In genomic region chr6:124471121-124471520, GRCm38 (mm10) we compare ENCODE assay signal across 18 mouse cellular contexts. TPM values are rescaled to one million over a fixed set of nuclear protein-coding genes. Genes with fewer than 3 reads are reported as not detected.
"Had no signal": no experiment of that assay in that cellular context is flagged by ENCODE, and none has a peak within 500 bp of the region (broad histone marks: within the 10 kb centered on the region; RNA-seq: fewer than 3 reads in every experiment).

No protein-coding gene starts in this region.

- H3K27ac ChIP-seq: intestine, embryonic 15.5 days; kidney, embryonic 15.5 days; limb, embryonic 13.5 days; lung, embryonic 15.5 days; macrophage; midbrain, embryonic 12.5 days; neural tube, embryonic 13.5 days had no signal

- H3K9me3 ChIP-seq: intestine, embryonic 15.5 days; kidney, embryonic 15.5 days; limb, embryonic 13.5 days; lung, embryonic 15.5 days; midbrain, embryonic 12.5 days; neural tube, embryonic 13.5 days had no signal

- H3K9ac ChIP-seq: intestine, embryonic 15.5 days; kidney, embryonic 15.5 days; limb, embryonic 13.5 days; liver, embryonic 14.5 days; lung, embryonic 15.5 days; midbrain, embryonic 12.5 days; neural tube, embryonic 13.5 days had no signal

- H3K36me3 ChIP-seq: intestine, embryonic 15.5 days; kidney, embryonic 15.5 days; limb, embryonic 13.5 days; lung, embryonic 15.5 days; midbrain, embryonic 12.5 days; neural tube, embryonic 13.5 days had no signal

- H3K4me1 ChIP-seq: intestine, embryonic 15.5 days; kidney, embryonic 15.5 days; limb, embryonic 13.5 days; lung, embryonic 15.5 days; midbrain, embryonic 12.5 days; neural tube, embryonic 13.5 days had no signal

- ATAC-seq: intestine, embryonic 15.5 days; midbrain, embryonic 16.5 days had no signal

- H3K4me2 ChIP-seq: intestine, embryonic 15.5 days; kidney, embryonic 15.5 days; limb, embryonic 13.5 days; lung, embryonic 15.5 days; midbrain, embryonic 12.5 days; neural tube, embryonic 13.5 days had no signal

- H3K27me3 ChIP-seq: intestine, embryonic 15.5 days; kidney, embryonic 15.5 days; limb, embryonic 13.5 days; lung, embryonic 15.5 days; midbrain, embryonic 12.5 days; neural tube, embryonic 13.5 days had no signal

- DNase-seq: kidney, adult 2 months; kidney, postnatal 14 days; left cerebral cortex, postnatal 4 days; lung, postnatal 14 days; retina, postnatal 1 day; right cerebral cortex, postnatal 4 days; spleen, adult 18-20 months; thymus, postnatal 4 days had no signal

- H3K4me3 ChIP-seq: intestine, embryonic 15.5 days; kidney, embryonic 15.5 days; limb, embryonic 13.5 days; lung, embryonic 15.5 days; midbrain, embryonic 12.5 days; neural tube, embryonic 13.5 days had no signal

RNA-seq across cellular contexts. Expression of gene C1ra, which starts 41.1 kb away (rescaled TPM):
- total RNA-seq: megakaryocyte-erythroid progenitor cell, adult 5-6 weeks had no signal
